Mouse (Mus musculus): Measurements from ENCODE around the gene Prune1. TPM values are rescaled to one million over a fixed set of nuclear protein-coding genes. Genes with fewer than 3 reads are reported as not detected.

Gene Prune1
- polyA plus RNA-seq, 1 experiment = 18.5 TPM

DNA sequence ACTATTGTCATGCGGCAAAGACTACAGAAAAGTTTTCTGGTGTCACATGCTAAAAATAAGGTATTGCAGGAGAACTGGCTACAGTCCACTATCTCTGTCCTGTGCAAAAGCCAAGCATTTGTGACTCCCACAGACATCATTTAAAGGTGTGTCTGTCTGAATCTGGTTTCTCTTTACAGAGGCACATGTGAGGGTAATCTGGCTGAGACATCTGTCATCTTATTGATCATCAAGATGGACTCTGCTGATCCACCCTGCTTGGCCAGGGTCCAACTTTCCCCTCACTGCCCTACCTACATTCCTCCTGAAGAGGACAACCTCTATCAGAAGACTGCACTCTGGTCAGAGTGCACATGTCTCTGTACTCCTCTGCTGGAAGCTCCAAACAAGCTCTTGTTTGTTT, 4.7 kb downstream of the Prune1 start:
- WGBS = 91% methylated on average over 1 of the region's 1 CpGs
- no peak overlapping the region for H3K27ac ChIP-seq (ENCODE audit: control insufficient read depth, insufficient read depth, low read length)

DNA sequence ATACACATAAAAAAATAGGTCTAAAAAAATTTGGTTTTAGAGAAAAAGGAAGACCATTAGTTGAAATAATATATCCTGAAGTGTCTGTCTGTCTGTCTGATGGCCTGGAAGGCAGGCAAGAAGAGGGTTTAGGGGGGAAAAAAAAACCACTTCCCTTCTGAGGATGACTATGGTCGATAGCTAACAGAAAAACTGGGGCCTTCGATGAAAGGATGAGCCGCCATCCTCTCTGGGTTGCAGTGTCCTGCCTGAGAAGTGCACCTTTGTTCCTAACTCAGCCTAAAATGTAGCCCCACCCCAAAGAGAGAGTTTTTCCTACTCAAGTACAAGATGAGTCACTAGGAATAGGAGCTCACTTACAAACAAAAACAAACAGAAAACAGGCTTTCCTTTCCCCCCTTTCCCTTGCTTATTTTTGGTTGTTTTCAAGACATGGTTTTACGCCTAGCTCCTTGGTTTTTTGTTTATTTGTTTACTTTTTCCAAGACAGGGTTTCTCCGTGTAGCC, 5.4 kb downstream of the Prune1 start:
- DNase-seq = no peak
- WGBS = 44% methylated on average over 5 of the region's 5 CpGs
- Histone ChIP-seq H3K4me3 (ENCODE audit: control insufficient read depth, insufficient read depth, low read length) (no peak overlapping the region), H3K27ac (ENCODE audit: control insufficient read depth, insufficient read depth, low read length) (no peak overlapping the region), H3K36me3 (ENCODE audit: control insufficient read depth, insufficient read depth, low read length) (no peaks in the 10 kb centered on the region), H3K4me1 (replicated peaks; ENCODE audit: control insufficient read depth, insufficient read depth, low read length) (peaks cover 10% of the 10 kb centered on the region), H3K27me3 (ENCODE audit: control insufficient read depth, insufficient read depth, low read length) (no peaks in the 10 kb centered on the region)
- no peak for TF ChIP-seq CTCF (IDR thresholded peaks at IDR 0.05; ENCODE audit: borderline replicate concordance, control insufficient read depth, extremely low read depth, insufficient read depth, low read length, poor library complexity)
- no peak for TF ChIP-seq POLR2A (IDR thresholded peaks at IDR 0.05; ENCODE audit: control insufficient read depth, extremely low read depth, insufficient read depth, low read length, poor library complexity)

More for the DNA sequence above, 4.7 kb downstream of the Prune1 start:
- no peaks in the 10 kb centered on the region for H3K27me3 ChIP-seq (ENCODE audit: control insufficient read depth, insufficient read depth, low read length)
- H3K4me1 ChIP-seq (replicated peaks; ENCODE audit: control insufficient read depth, insufficient read depth, low read length) = peaks cover 10% of the 10 kb centered on the region
- no peaks in the 10 kb centered on the region for H3K36me3 ChIP-seq (ENCODE audit: control insufficient read depth, insufficient read depth, low read length)
- no peak for DNase-seq
- TF ChIP-seq POLR2A (IDR thresholded peaks at IDR 0.05; ENCODE audit: control insufficient read depth, extremely low read depth, insufficient read depth, low read length, poor library complexity) = no peak
- no peak for TF ChIP-seq CTCF (IDR thresholded peaks at IDR 0.05; ENCODE audit: borderline replicate concordance, control insufficient read depth, extremely low read depth, insufficient read depth, low read length, poor library complexity)
- H3K4me3 ChIP-seq (ENCODE audit: control insufficient read depth, insufficient read depth, low read length) = no peak overlapping the region

DNA sequence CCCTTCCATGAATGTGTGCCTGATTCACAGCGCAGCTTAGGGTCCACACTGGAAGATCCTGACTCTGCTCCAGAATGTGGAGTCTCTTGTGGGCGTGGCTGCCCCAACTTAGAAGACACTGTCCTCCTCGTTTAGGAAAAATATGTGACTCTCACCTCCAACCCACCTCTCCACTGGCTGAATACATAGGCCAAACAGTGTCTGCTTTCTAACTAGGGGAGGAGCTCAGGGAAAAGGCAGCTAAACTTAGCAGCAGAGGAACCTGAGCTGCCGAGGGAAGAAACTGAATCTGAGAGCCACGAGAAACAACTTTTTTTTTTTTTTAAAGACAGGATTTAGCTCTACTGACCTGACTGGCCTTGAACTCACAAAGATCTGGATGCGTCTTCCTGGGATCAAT, 6.7 kb downstream of the Prune1 start:
- DNase-seq = no peak
- H3K27me3 ChIP-seq (ENCODE audit: control insufficient read depth, insufficient read depth, low read length) = no peaks in the 10 kb centered on the region
- 77% methylated on average over 6 of the region's 6 CpGs for WGBS
- no peak overlapping the region for H3K27ac ChIP-seq (ENCODE audit: control insufficient read depth, insufficient read depth, low read length)
- H3K4me1 ChIP-seq (replicated peaks; ENCODE audit: control insufficient read depth, insufficient read depth, low read length) = peaks cover 2% of the 10 kb centered on the region; the same call in 1 of the 2 replicates
- TF ChIP-seq POLR2A (IDR thresholded peaks at IDR 0.05; ENCODE audit: control insufficient read depth, extremely low read depth, insufficient read depth, low read length, poor library complexity) (no peak), CTCF (IDR thresholded peaks at IDR 0.05; ENCODE audit: borderline replicate concordance, control insufficient read depth, extremely low read depth, insufficient read depth, low read length, poor library complexity) (no peak)
- H3K36me3 ChIP-seq (ENCODE audit: control insufficient read depth, insufficient read depth, low read length) = no peaks in the 10 kb centered on the region
- H3K4me3 ChIP-seq (ENCODE audit: control insufficient read depth, insufficient read depth, low read length) = no peak overlapping the region

DNA sequence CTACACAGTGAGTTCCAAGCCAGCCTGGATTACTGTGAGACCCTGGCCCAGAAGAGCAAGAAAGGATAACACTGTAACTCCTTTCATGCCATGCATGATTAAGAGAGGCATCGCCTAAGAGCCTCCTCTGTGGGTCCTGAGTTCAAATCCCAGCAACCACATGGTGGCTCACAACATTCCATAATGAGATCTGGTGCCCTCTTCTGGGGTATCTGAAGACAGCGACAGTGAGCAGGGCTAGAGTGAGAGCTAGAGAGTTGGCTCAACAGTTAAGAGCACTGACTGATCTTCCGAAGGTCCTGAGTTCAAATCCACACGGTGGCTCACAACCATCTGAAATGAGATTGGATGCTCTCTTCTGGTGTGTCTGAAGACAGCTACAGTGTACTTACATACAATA, 7.4 kb downstream of the Prune1 start:
- DNase-seq = no peak
- Histone ChIP-seq H3K4me3 (ENCODE audit: control insufficient read depth, insufficient read depth, low read length) (no peak overlapping the region), H3K27ac (ENCODE audit: control insufficient read depth, insufficient read depth, low read length) (no peak overlapping the region), H3K27me3 (ENCODE audit: control insufficient read depth, insufficient read depth, low read length) (no peaks in the 10 kb centered on the region), H3K4me1 (replicated peaks; ENCODE audit: control insufficient read depth, insufficient read depth, low read length) (peaks cover 2% of the 10 kb centered on the region; the same call in 1 of the 2 replicates), H3K36me3 (ENCODE audit: control insufficient read depth, insufficient read depth, low read length) (no peaks in the 10 kb centered on the region)
- TF ChIP-seq POLR2A (IDR thresholded peaks at IDR 0.05; ENCODE audit: control insufficient read depth, extremely low read depth, insufficient read depth, low read length, poor library complexity) (no peak), CTCF (IDR thresholded peaks at IDR 0.05; ENCODE audit: borderline replicate concordance, control insufficient read depth, extremely low read depth, insufficient read depth, low read length, poor library complexity) (no peak)
- WGBS = 96% methylated on average over 4 of the region's 4 CpGs

DNA sequence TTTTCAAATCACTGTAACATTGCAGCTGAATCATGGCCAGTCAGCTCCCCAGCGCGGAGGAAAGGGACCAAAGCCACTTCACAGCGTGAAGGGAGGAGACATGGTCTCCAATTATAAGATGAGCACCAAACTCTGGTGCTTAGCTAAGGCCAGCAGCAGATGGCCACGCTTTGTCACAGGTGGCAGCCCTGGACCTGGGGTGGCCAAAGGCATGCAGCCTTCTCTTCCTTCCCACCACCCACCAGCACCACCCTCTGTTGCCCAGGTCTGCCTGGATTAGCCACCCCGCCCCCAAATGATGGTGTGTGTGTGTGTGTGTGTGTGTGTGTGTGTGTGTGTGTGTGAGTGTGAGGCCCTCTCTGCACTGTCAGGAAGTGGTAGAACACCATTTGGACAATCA, 8.4 kb downstream of the Prune1 start:
- 97% methylated on average over 5 of the region's 5 CpGs for WGBS
- H3K27ac ChIP-seq (ENCODE audit: control insufficient read depth, insufficient read depth, low read length) = no peak overlapping the region

DNA sequence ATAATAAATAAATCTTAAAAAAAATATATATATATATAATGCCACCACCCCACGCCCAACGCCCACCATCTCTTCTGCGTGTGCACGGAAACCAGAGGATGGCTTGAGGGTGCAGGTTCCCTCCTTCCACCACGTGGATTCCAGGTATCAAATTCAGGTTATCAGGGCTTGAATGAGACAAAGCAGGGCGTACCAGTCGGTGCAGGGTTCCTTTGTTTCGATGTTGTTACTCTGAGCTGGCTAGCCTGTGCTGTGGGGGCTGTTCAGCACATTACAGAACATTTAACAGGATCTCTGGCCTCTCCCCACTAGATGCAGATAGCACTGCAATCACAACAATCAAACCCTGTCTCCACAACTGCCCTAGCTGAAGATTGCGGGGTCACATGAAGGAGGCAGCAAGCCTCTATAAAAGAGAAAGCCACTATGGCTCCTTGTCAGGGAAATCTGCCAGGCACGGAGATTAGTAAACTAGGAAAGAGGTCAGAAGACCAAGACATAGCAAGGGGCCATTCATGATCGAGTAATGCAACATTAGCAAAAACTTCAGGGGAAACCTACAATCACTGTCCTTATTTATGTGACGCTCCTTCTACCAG, 11.0 kb downstream of the Prune1 start:
- DNase-seq = no peak
- H3K4me1 ChIP-seq (replicated peaks; ENCODE audit: control insufficient read depth, insufficient read depth, low read length) = no peaks in the 10 kb centered on the region
- TF ChIP-seq POLR2A (IDR thresholded peaks at IDR 0.05; ENCODE audit: control insufficient read depth, extremely low read depth, insufficient read depth, low read length, poor library complexity) = no peak
- no peak for TF ChIP-seq CTCF (IDR thresholded peaks at IDR 0.05; ENCODE audit: borderline replicate concordance, control insufficient read depth, extremely low read depth, insufficient read depth, low read length, poor library complexity)
- H3K27ac ChIP-seq (ENCODE audit: control insufficient read depth, insufficient read depth, low read length) = no peak overlapping the region
- H3K27me3 ChIP-seq (ENCODE audit: control insufficient read depth, insufficient read depth, low read length) = no peaks in the 10 kb centered on the region
- no peaks in the 10 kb centered on the region for H3K36me3 ChIP-seq (ENCODE audit: control insufficient read depth, insufficient read depth, low read length)
- WGBS = 96% methylated on average over 12 of the region's 12 CpGs
- no peak overlapping the region for H3K4me3 ChIP-seq (ENCODE audit: control insufficient read depth, insufficient read depth, low read length)

More for the DNA sequence above, 8.4 kb downstream of the Prune1 start:
- no peak for DNase-seq
- H3K4me3 ChIP-seq (ENCODE audit: control insufficient read depth, insufficient read depth, low read length) = no peak overlapping the region
- H3K4me1 ChIP-seq (replicated peaks; ENCODE audit: control insufficient read depth, insufficient read depth, low read length) = peaks cover 2% of the 10 kb centered on the region; the same call in 1 of the 2 replicates
- no peaks in the 10 kb centered on the region for H3K36me3 ChIP-seq (ENCODE audit: control insufficient read depth, insufficient read depth, low read length)
- TF ChIP-seq POLR2A (IDR thresholded peaks at IDR 0.05; ENCODE audit: control insufficient read depth, extremely low read depth, insufficient read depth, low read length, poor library complexity) (no peak), CTCF (IDR thresholded peaks at IDR 0.05; ENCODE audit: borderline replicate concordance, control insufficient read depth, extremely low read depth, insufficient read depth, low read length, poor library complexity) (no peak)
- H3K27me3 ChIP-seq (ENCODE audit: control insufficient read depth, insufficient read depth, low read length) = no peaks in the 10 kb centered on the region
